Mouse (Mus musculus) CH12.LX (cell line): ENCODE results near the gene Arhgef40. TPM values are rescaled to one million over a fixed set of nuclear protein-coding genes. Genes with fewer than 3 reads are reported as not detected.
A peak's percentile ranks its signal among the peaks of the same experiment; 100 is the strongest.

Experiments
- DNase-seq: peaks from one replicate; pipeline ENCODE4 v3.0.0-alpha.2; 2013; ENCODE audit errors: extremely low read depth
- H3K27ac ChIP-seq: 2 replicates; pipeline ENCODE4 v1.5.1; 2012; ENCODE audit warnings: low read depth, mild to moderate bottlenecking, control low read depth, moderate library complexity; ENCODE audit not compliant: insufficient read depth
- H3K27me3 ChIP-seq: replicated peaks from 2 replicates; pipeline ENCODE3; 2012; ENCODE audit warnings: inconsistent platforms
- H3K36me3 ChIP-seq, 2 experiments: replicated peaks in 1 of 2; 2 replicates each; pipeline versions ENCODE3 to v1.6.1; 2012; ENCODE audit warnings: inconsistent platforms in 1 of 2, low read length in 1 of 2, mild to moderate bottlenecking in 1 of 2, mixed read lengths in 1 of 2, moderate library complexity in 1 of 2; ENCODE audit not compliant: control insufficient read depth in 1 of 2, insufficient read depth in 1 of 2
- H3K4me1 ChIP-seq, 2 experiments: 2 replicates each; pipeline ENCODE4 v1.6.1; 2012; ENCODE audit warnings: inconsistent platforms in 1 of 2, moderate library complexity in 1 of 2; ENCODE audit not compliant: insufficient read depth in 2 of 2, control insufficient read depth in 1 of 2
- H3K4me2 ChIP-seq: 2 replicates; pipeline ENCODE4 v1.6.1; 2012; ENCODE audit warnings: low read depth, mild to moderate bottlenecking, control low read depth; ENCODE audit not compliant: poor library complexity, insufficient read depth, severe bottlenecking
- H3K4me3 ChIP-seq, 3 experiments: fragments of 150-350 bp in 1 of 3; sonication (generic) in 1 of 3; replicated peaks in 1 of 3; 2 replicates each; pipeline versions ENCODE3 to v1.5.1; 2011 to 2012; ENCODE audit warnings: low read depth in 2 of 3, low read length in 2 of 3, mild to moderate bottlenecking in 2 of 3, moderate library complexity in 2 of 3, control low read depth in 1 of 3, improper control_type of control experiment in 1 of 3, inconsistent platforms in 1 of 3, mixed read lengths in 1 of 3; ENCODE audit not compliant: poor library complexity in 1 of 3
- H3K79me2 ChIP-seq: replicated peaks from 2 replicates; pipeline ENCODE4 v1.6.1; 2012; ENCODE audit warnings: mild to moderate bottlenecking, moderate library complexity; ENCODE audit not compliant: control insufficient read depth, poor library complexity, insufficient read depth, severe bottlenecking; ENCODE audit errors: extremely low read depth
- H3K9ac ChIP-seq: 2 replicates; pipeline ENCODE4 v1.6.1; 2012; ENCODE audit warnings: low read depth, mild to moderate bottlenecking, control low read depth, moderate library complexity; ENCODE audit not compliant: insufficient read depth
- H3K9me3 ChIP-seq: replicated peaks from 2 replicates; pipeline ENCODE3; 2012; ENCODE audit warnings: low read length, inconsistent platforms, mixed read lengths
- BHLHE40 ChIP-seq: IDR thresholded peaks from 2 replicates; pipeline ENCODE4 v1.6.1; 2011; ENCODE audit warnings: mild to moderate bottlenecking, low read depth, low read length, improper control_type of control experiment
- CHD1 ChIP-seq: IDR thresholded peaks from 2 replicates; pipeline ENCODE4 v1.6.1; 2012; ENCODE audit warnings: low read depth, low read length, improper control_type of control experiment, inconsistent platforms
- CHD2 ChIP-seq: IDR thresholded peaks from 2 replicates; pipeline ENCODE4 v1.6.1; 2011; ENCODE audit warnings: low read length, improper control_type of control experiment
- ELF1 ChIP-seq: IDR thresholded peaks from 2 replicates; pipeline ENCODE4 v1.6.1; 2014; ENCODE audit warnings: low read depth, mild to moderate bottlenecking, inconsistent platforms, low read length, improper control_type of control experiment
- EP300 ChIP-seq: IDR thresholded peaks from 2 replicates; pipeline ENCODE4 v1.6.1; 2011; ENCODE audit warnings: low read length, improper control_type of control experiment
- ETS1 ChIP-seq: conservative IDR thresholded peaks from 2 replicates; pipeline ENCODE4 v1.6.1; 2012; ENCODE audit warnings: low read depth, mild to moderate bottlenecking, inconsistent platforms, low read length, improper control_type of control experiment, moderate library complexity
- JUN ChIP-seq: IDR thresholded peaks from 2 replicates; pipeline ENCODE4 v1.6.1; 2011; ENCODE audit warnings: low read depth, mild to moderate bottlenecking, low read length, improper control_type of control experiment, moderate library complexity; ENCODE audit not compliant: insufficient read depth
- KAT2A ChIP-seq: IDR thresholded peaks from 2 replicates; pipeline ENCODE4 v1.6.1; 2012; ENCODE audit warnings: low read length, improper control_type of control experiment, inconsistent platforms; ENCODE audit not compliant: insufficient replicate concordance
- MAZ ChIP-seq: IDR thresholded peaks from 2 replicates; pipeline ENCODE4 v1.6.1; 2012; ENCODE audit warnings: low read depth, mild to moderate bottlenecking, inconsistent platforms, low read length, improper control_type of control experiment, moderate library complexity
- MYC ChIP-seq: IDR thresholded peaks from 2 replicates; pipeline ENCODE4 v1.6.1; 2011; ENCODE audit warnings: low read depth, mild to moderate bottlenecking, improper control_type of control experiment, low read length
- POLR2AphosphoS2 ChIP-seq: IDR thresholded peaks from 2 replicates; pipeline ENCODE4 v1.6.1; 2011; ENCODE audit warnings: low read depth, low read length, improper control_type of control experiment
- SIN3A ChIP-seq: IDR thresholded peaks from 2 replicates; pipeline ENCODE4 v1.6.1; 2012; ENCODE audit warnings: low read length, improper control_type of control experiment, inconsistent platforms
- USF1 ChIP-seq: IDR thresholded peaks from 2 replicates; pipeline ENCODE4 v1.6.1; 2014; ENCODE audit warnings: low read depth, mild to moderate bottlenecking, inconsistent platforms, low read length, improper control_type of control experiment
- USF2 ChIP-seq: conservative IDR thresholded peaks from 2 replicates; pipeline ENCODE4 v1.6.1; 2011; ENCODE audit warnings: low read depth, low read length, improper control_type of control experiment
- ZNF384 ChIP-seq: IDR thresholded peaks from 2 replicates; pipeline ENCODE4 v1.6.1; 2012; ENCODE audit warnings: low read depth, low read length, improper control_type of control experiment, inconsistent platforms
- dilution Hi-C: fragments of 300-500 bp; cut with MboI; formaldehyde crosslinking; loops from 2 replicates; pipeline ENCODE4 v1.14.3; 2020; ENCODE audit warnings: low sequenced_read_pairs; ENCODE audit not compliant: extremely low pct_unique_long_range_greater_than_20kb, extremely low pct_ligation_motif_present
- in situ Hi-C: fragments of 300-500 bp; cut with MboI; formaldehyde crosslinking; loops from 3 replicates; pipeline ENCODE4 v1.14.3; 2019; ENCODE audit warnings: low sequenced_read_pairs, low pct_ligation_motif_present, low pct_unique_long_range_greater_than_20kb, mixed read lengths
- polyA plus RNA-seq: library from polyadenylated mRNA; unstranded; fragments of >175 nt; gene quantifications from 2 replicates; pipeline ENCODE4 v1.2.1, GENCODE M21; 2012; ENCODE audit warnings: low read depth; ENCODE audit not compliant: insufficient read length
- total RNA-seq, 2 experiments: library from RNA; depleted of rRNA; stranded (reverse); fragments of 300-350 nt in 1 of 2; fragments of >200 nt in 1 of 2; gene quantifications; 2 replicates each; pipeline ENCODE4 v1.2.3; 2012 to 2014

The Arhgef40 gene
- total and polyA plus RNA-seq, 3 experiments: 0.62 to 3.8 (median 1.1) TPM

DNA sequence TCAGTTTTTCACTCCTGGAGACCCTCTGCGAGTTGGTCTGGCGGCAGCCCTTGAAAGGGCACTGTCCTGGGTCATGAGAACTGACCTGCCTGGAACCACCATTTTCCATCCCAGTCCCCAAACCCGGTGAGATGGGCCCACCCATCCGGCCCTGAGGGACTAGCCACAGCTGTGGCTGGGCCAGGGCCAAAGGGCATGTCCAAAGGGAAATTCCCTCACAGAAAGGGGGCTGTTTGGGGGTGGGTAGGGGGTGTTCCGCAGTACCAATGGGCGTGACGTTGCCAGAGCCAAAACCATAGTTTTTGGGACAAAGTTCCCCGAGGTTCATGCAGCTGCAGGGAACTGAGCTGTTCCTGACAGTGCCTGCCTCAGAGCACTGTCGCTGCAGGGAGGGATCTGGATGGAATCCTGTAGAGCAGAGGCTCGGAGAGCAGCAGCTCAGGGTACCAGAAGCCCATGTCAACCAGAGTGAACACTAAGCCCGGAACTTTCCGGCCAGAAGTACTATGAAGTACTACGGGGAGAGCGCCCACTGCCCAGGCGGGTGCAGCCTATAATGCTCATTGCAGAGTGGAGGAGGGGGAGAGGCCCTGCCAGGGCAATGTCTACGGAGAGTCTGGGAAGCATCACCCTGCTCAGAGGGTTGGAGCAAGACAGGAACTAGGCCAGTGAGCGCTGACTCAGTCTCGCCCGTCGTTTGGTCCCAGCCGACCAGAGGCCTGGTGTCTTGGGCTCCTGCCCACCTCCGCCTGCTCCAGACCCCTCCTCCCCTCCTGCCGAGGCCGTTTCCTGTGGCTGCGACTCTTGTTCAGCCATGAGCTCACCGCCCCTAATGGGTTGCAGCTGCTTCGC lies 1.0 kb downstream of the Arhgef40 start:
- H3K27me3 ChIP-seq: peaks cover 32% of the 10 kb centered on the region
- DNase-seq: no peak
- no peak overlapping the region for H3K27ac ChIP-seq
- H3K4me1 ChIP-seq: peaks cover 0 to 19% of the 10 kb centered on the region in 2 experiments; a peak in 2 of 4 replicates
- TF ChIP-seq EP300: no peak
- 0 out of 2 replicates have a peak, but pooled peaks have one; percentile 40 for TF ChIP-seq MAZ
- H3K79me2 ChIP-seq: no peaks in the 10 kb centered on the region
- in situ Hi-C loops: no loop called here
- dilution Hi-C loops: no loop called here
- peak overlapping the region; percentile 25 to 52 (median 51) for H3K4me3 ChIP-seq
- peak overlapping the region; percentile 94 for H3K4me2 ChIP-seq
- H3K36me3 ChIP-seq: no peaks in the 10 kb centered on the region
- no peaks in the 10 kb centered on the region for H3K9me3 ChIP-seq
- peak overlapping the region; percentile 50; the same call in 1 of the 2 replicates for H3K9ac ChIP-seq

DNA sequence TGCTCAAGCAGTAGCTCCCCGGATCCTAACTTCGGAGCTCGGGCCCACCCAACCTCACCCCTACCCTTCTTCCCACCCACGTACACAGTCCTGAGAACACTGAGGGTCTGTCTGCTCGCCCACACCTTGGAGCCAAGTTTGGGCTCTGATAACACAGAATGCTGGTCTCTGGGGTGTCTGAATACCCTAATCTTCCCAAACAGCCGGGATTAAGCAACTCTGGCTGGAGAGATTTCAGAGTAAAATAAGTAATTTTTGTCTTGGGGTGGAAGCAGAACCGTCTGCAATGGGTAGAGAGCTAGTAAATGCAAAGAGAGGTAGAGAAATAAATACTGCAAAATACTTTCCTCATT lies 1.6 kb downstream of the Arhgef40 start:
- no peak overlapping the region for H3K4me3 ChIP-seq
- no peaks in the 10 kb centered on the region for H3K9me3 ChIP-seq
- no peaks in the 10 kb centered on the region for H3K79me2 ChIP-seq
- no peak for DNase-seq
- peaks cover 0 to 19% of the 10 kb centered on the region in 2 experiments; a peak in 2 of 4 replicates for H3K4me1 ChIP-seq
- in situ Hi-C loops: no loop called here
- H3K27ac ChIP-seq: no peak overlapping the region
- no peak overlapping the region for H3K4me2 ChIP-seq
- dilution Hi-C loops: no loop called here
- TF ChIP-seq SIN3A (no peak), EP300 (no peak), MYC (no peak), CHD1 (no peak)
- TF ChIP-seq, all 38 proteins: peak for 0
- Histone ChIP-seq H3K27me3 (peaks cover 30% of the 10 kb centered on the region), H3K36me3 (no peaks in the 10 kb centered on the region), H3K9ac (no peak overlapping the region)

DNA sequence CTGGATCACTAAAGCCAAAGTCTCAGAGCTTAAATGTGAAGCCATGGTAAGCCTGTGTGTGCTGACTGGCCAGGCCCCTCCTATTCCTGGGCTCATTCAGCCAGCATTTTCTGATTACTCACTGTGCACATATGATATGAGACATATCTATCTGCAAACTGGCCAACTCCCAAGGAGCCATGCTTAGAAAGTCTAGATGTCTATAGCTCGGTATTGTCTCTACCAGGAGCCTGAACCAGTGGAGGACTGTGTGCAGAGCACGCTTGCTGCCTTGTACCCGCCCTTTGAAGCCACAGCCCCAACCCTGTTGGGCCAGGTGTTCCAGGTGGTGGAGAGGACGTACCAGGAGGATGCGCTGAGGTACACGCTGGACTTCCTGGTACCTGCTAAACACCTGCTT lies 2.7 kb downstream of the Arhgef40 start:
- no peak for TF ChIP-seq ZNF384
- TF ChIP-seq JUN: no peak
- no peak for TF ChIP-seq BHLHE40
- TF ChIP-seq ELF1: no peak
- TF ChIP-seq CHD2: no peak
- no peak for TF ChIP-seq USF1
- TF ChIP-seq POLR2AphosphoS2: no peak
- TF ChIP-seq KAT2A: no peak
- no peak for TF ChIP-seq SIN3A
- TF ChIP-seq USF2: no peak
- no peak for TF ChIP-seq ETS1
- dilution Hi-C loops (no loop called here), in situ Hi-C loops (no loop called here)
- Histone ChIP-seq H3K79me2 (no peaks in the 10 kb centered on the region), H3K27ac (no peak overlapping the region), H3K9me3 (no peaks in the 10 kb centered on the region), H3K9ac (no peak overlapping the region), H3K4me1 (peaks cover 0 to 19% of the 10 kb centered on the region in 2 experiments; a peak in 2 of 4 replicates), H3K27me3 (peaks cover 29% of the 10 kb centered on the region), H3K36me3 (no peaks in the 10 kb centered on the region), H3K4me3 (no peak overlapping the region), H3K4me2 (no peak overlapping the region)
- DNase-seq: no peak
